ENCODE assay signal across 31 mouse cellular contexts in the genomic region with DNA sequence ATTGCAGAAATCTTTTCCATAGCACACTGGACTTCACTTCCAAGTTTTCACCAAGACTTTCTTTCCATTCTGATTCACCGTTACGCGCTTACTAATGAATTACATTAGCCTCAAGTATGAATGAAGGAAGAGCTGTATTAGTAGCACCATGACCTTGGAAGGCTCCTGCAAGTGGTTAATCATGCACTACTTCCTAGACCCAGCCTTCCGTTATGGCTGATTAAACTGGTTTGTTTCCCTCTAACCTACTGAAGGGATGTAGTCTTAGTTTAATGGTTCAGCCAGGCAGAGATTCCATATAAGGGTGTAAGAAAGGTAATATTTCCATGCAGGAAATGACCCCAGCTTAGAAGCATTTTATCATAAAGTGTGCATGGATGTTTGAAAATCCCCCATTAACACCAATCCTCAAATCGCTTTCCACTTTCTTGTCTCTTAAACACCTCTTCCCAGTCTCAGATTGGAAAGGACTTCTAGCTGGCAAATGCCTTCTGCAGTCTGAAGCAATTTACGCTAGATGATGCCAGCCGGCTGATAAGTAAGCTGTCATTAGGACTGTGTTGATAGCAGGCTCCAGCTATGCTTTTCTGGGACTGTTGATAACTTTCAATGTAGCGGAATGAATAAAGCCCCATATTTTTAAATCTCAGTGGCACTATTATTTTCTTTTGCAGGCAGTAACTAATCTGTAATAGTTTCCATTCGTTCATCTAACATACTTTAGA.
DNase-seq lines count a peak whose midpoint lies in the region; ATAC-seq and TF ChIP-seq lines count a peak whose summit lies in the region.
"Had no signal": no experiment of that assay in that cellular context is flagged by ENCODE, and none has a peak within 500 bp of the region (broad histone marks: within the 10 kb centered on the region; RNA-seq: fewer than 3 reads in every experiment).

No protein-coding gene starts in this region.

- no peaks in the 10 kb centered on the region for H3K27me3 ChIP-seq in heart, embryonic 16.5 days (ENCODE audit: control insufficient read depth, insufficient read depth, low read length)
- H3K27me3 ChIP-seq in heart, embryonic 11.5 days (ENCODE audit: control insufficient read depth, insufficient read depth, low read length) = no peaks in the 10 kb centered on the region
- H3K27me3 ChIP-seq in kidney, embryonic 15.5 days = no peaks in the 10 kb centered on the region
- peaks cover 13% of the 10 kb centered on the region for H3K27me3 ChIP-seq in Patski
- H3K27me3 ChIP-seq: embryonic facial prominence, embryonic 13.5 days; hindbrain, embryonic 15.5 days; limb, embryonic 15.5 days; liver, embryonic 13.5 days; neural tube, embryonic 12.5 days had no signal

- peak overlapping the region; percentile 57; the same call in 1 of the 2 replicates for H3K27ac ChIP-seq in heart, embryonic 16.5 days (ENCODE audit: low read length)
- H3K27ac ChIP-seq in heart, embryonic 11.5 days (ENCODE audit: low read depth, low read length) = no peak overlapping the region
- H3K27ac ChIP-seq in kidney, embryonic 15.5 days = no peak overlapping the region
- no peak overlapping the region for H3K27ac ChIP-seq in gastrocnemius, adult 2 months
- H3K27ac ChIP-seq: embryonic facial prominence, embryonic 13.5 days; forebrain, embryonic 10.5 days; hindbrain, embryonic 10.5 days; hindbrain, embryonic 15.5 days; limb, embryonic 10.5 days; limb, embryonic 15.5 days; liver, embryonic 13.5 days; midbrain, embryonic 12.5 days; neural tube, embryonic 12.5 days; stomach, postnatal 0 days had no signal

- no peaks in the 10 kb centered on the region for H3K36me3 ChIP-seq in heart, embryonic 16.5 days (ENCODE audit: control insufficient read depth, insufficient read depth)
- no peaks in the 10 kb centered on the region for H3K36me3 ChIP-seq in heart, embryonic 11.5 days (ENCODE audit: control insufficient read depth, insufficient read depth, low read length)
- no peaks in the 10 kb centered on the region for H3K36me3 ChIP-seq in kidney, embryonic 15.5 days
- H3K36me3 ChIP-seq: embryonic facial prominence, embryonic 13.5 days; forebrain, embryonic 10.5 days; hindbrain, embryonic 10.5 days; hindbrain, embryonic 15.5 days; limb, embryonic 10.5 days; limb, embryonic 15.5 days; liver, embryonic 13.5 days; midbrain, embryonic 12.5 days; neural tube, embryonic 12.5 days had no signal

- ATAC-seq in heart, embryonic 16.5 days (replicated peaks; ENCODE audit: extremely low read depth, insufficient read depth, low FRiP score) = peak; percentile 73
- ATAC-seq in heart, embryonic 11.5 days (replicated peaks; ENCODE audit: insufficient number of reproducible peaks, low FRiP score, low TSS enrichment) = no peak
- peak; percentile 85 for ATAC-seq in kidney, embryonic 15.5 days (replicated peaks; ENCODE audit: low FRiP score)
- peak; percentile 35 for ATAC-seq in Patski
- ATAC-seq: inflammation-experienced regulatory T-cells, adult 6 months; lung, postnatal 0 days had no signal

- no peaks in the 10 kb centered on the region for H3K9me3 ChIP-seq in heart, embryonic 16.5 days (replicated peaks; ENCODE audit: control insufficient read depth, low read length)
- H3K9me3 ChIP-seq in heart, embryonic 11.5 days (replicated peaks; ENCODE audit: control insufficient read depth, low read length) = no peaks in the 10 kb centered on the region
- no peaks in the 10 kb centered on the region for H3K9me3 ChIP-seq in kidney, embryonic 15.5 days (replicated peaks)
- H3K9me3 ChIP-seq: embryonic facial prominence, embryonic 13.5 days; forebrain, embryonic 10.5 days; hindbrain, embryonic 10.5 days; hindbrain, embryonic 15.5 days; limb, embryonic 10.5 days; limb, embryonic 15.5 days; liver, embryonic 13.5 days; megakaryocyte, embryonic 14.5 days; midbrain, embryonic 12.5 days; neural tube, embryonic 12.5 days had no signal

- no peak for TF ChIP-seq CTCF in Patski (IDR thresholded peaks at IDR 0.05)
- no peak for TF ChIP-seq CTCF in gastrocnemius, adult 2 months (IDR thresholded peaks at IDR 0.05)

- intact Hi-C loops in gastrocnemius, adult 2 months (cut with DNase I) = no loop called here

- in situ Hi-C loops in Patski (cut with MboI; ENCODE audit: low pct_unique_long_range_greater_than_20kb) = no loop called here

- POLR2A ChIA-PET in Patski (lab: Charles Lee) = no interaction called here

- H3K4me1 ChIP-seq in heart, embryonic 16.5 days (ENCODE audit: control insufficient read depth, insufficient read depth, low read length) = peaks cover 12% of the 10 kb centered on the region
- H3K4me1 ChIP-seq in heart, embryonic 11.5 days (ENCODE audit: control insufficient read depth, insufficient read depth, low read length) = no peaks in the 10 kb centered on the region
- H3K4me1 ChIP-seq in kidney, embryonic 15.5 days = peaks cover 15% of the 10 kb centered on the region
- H3K4me1 ChIP-seq: forebrain, embryonic 10.5 days; hindbrain, embryonic 10.5 days; hindbrain, embryonic 15.5 days; limb, embryonic 15.5 days; liver, embryonic 13.5 days; megakaryocyte, embryonic 14.5 days; midbrain, embryonic 12.5 days; neural tube, embryonic 12.5 days had no signal

- H3K4me2 ChIP-seq in heart, embryonic 16.5 days (ENCODE audit: low read depth, low read length) = peak overlapping the region; percentile 29
- H3K4me2 ChIP-seq in heart, embryonic 11.5 days = no peak overlapping the region
- H3K4me2 ChIP-seq in kidney, embryonic 15.5 days = no peak overlapping the region
- H3K4me2 ChIP-seq: embryonic facial prominence, embryonic 13.5 days; hindbrain, embryonic 15.5 days; limb, embryonic 15.5 days; liver, embryonic 13.5 days; midbrain, embryonic 12.5 days; neural tube, embryonic 12.5 days had no signal

- H3K9ac ChIP-seq in heart, embryonic 16.5 days (ENCODE audit: low read length) = no peak overlapping the region
- no peak overlapping the region for H3K9ac ChIP-seq in heart, embryonic 11.5 days (ENCODE audit: low read depth, low read length)
- H3K9ac ChIP-seq in kidney, embryonic 15.5 days = no peak overlapping the region
- H3K9ac ChIP-seq: embryonic facial prominence, embryonic 13.5 days; hindbrain, embryonic 15.5 days; limb, embryonic 15.5 days; liver, embryonic 13.5 days; midbrain, embryonic 12.5 days; neural tube, embryonic 12.5 days had no signal

- 49% methylated on average over 9 of the region's 9 CpGs for WGBS in heart, embryonic 16.5 days
- 53% methylated on average over 9 of the region's 9 CpGs for WGBS in heart, embryonic 11.5 days (ENCODE audit: insufficient replicate concordance)
- 60% methylated on average over 9 of the region's 9 CpGs for WGBS in kidney, embryonic 15.5 days

- no peak overlapping the region for H3K4me3 ChIP-seq in heart, embryonic 16.5 days (ENCODE audit: low read length)
- H3K4me3 ChIP-seq in heart, embryonic 11.5 days (ENCODE audit: low read depth, low read length) = no peak overlapping the region
- H3K4me3 ChIP-seq in kidney, embryonic 15.5 days (replicated peaks) = no peak overlapping the region
- no peak overlapping the region for H3K4me3 ChIP-seq in gastrocnemius, adult 2 months
- H3K4me3 ChIP-seq: embryonic facial prominence, embryonic 13.5 days; forebrain, embryonic 10.5 days; hindbrain, embryonic 10.5 days; hindbrain, embryonic 15.5 days; limb, embryonic 10.5 days; limb, embryonic 15.5 days; liver, embryonic 13.5 days; megakaryocyte, embryonic 14.5 days; midbrain, embryonic 12.5 days; myocyte; neural tube, embryonic 12.5 days had no signal

- peak; percentile 23 for DNase-seq in heart, adult 11 months
- no peak for DNase-seq in heart, adult 9 months (ENCODE audit: low spot score in 2 of 2)
- DNase-seq in kidney, postnatal 14 days = no peak
- DNase-seq in Patski (ENCODE audit: low read depth, low spot score) = peak; percentile 20
- no peak for DNase-seq in gastrocnemius, adult 2 months
- DNase-seq: adrenal gland, postnatal 25 days; cerebellum, adult 18-20 months; gastrocnemius, postnatal 25 days; liver, embryonic 13.5 days; lung, adult 18-20 months; lung, postnatal 4 days; right cerebral cortex, adult 18-20 months; spleen, adult 18-20 months; thymus, adult 18-20 months; thymus, postnatal 25 days had no signal

- CTCF ChIA-PET in Patski (lab: Charles Lee) = interaction anchor here (1.0 kb wide), 1 partner anchor 10 kb away, joined by 3 read pairs; no protein-coding TSS in a partner anchor

Comparison
In these comparisons a context has a peak if more than half of its experiments do, and no peak if none do; other contexts are left out.
1. DNase-seq: peak in heart, adult 11 months (single experiment) and Patski (single experiment); none in heart, adult 9 months (0 of 2), kidney, postnatal 14 days (single experiment) and gastrocnemius, adult 2 months (single experiment).